8 mouse cellular contexts compared by ENCODE assay signal in genomic region chr2:108827106-108827838, GRCm38 (mm10).
DNase-seq lines count a peak whose midpoint lies in the region; ATAC-seq and TF ChIP-seq lines count a peak whose summit lies in the region.

No protein-coding gene starts in this region.

- no peaks in the 10 kb centered on the region for H3K36me3 ChIP-seq in intestine, embryonic 14.5 days (ENCODE audit: control insufficient read depth, insufficient read depth, low read length)
- H3K36me3 ChIP-seq in intestine, postnatal 0 days (ENCODE audit: control insufficient read depth, insufficient read depth): no peaks in the 10 kb centered on the region
- no peaks in the 10 kb centered on the region for H3K36me3 ChIP-seq in forebrain, embryonic 14.5 days (ENCODE audit: control insufficient read depth, insufficient read depth, low read length)
- H3K36me3 ChIP-seq in limb, embryonic 14.5 days (ENCODE audit: control insufficient read depth, insufficient read depth, low read length): no peaks in the 10 kb centered on the region

- H3K27me3 ChIP-seq in intestine, embryonic 14.5 days (replicated peaks; ENCODE audit: control insufficient read depth, insufficient read depth, low read length): no peaks in the 10 kb centered on the region
- H3K27me3 ChIP-seq in intestine, postnatal 0 days (replicated peaks; ENCODE audit: control insufficient read depth, insufficient read depth, low read length): no peaks in the 10 kb centered on the region
- no peaks in the 10 kb centered on the region for H3K27me3 ChIP-seq in forebrain, embryonic 14.5 days (replicated peaks; ENCODE audit: control insufficient read depth, insufficient read depth, low read length)
- H3K27me3 ChIP-seq in limb, embryonic 14.5 days (ENCODE audit: control insufficient read depth, insufficient read depth, low read length): no peaks in the 10 kb centered on the region

- 5% methylated on average over 12 of the region's 12 CpGs for WGBS in intestine, embryonic 14.5 days
- WGBS in intestine, postnatal 0 days: 14% methylated on average over 12 of the region's 12 CpGs
- WGBS in forebrain, embryonic 14.5 days: 6% methylated on average over 12 of the region's 12 CpGs
- WGBS in limb, embryonic 14.5 days: 7% methylated on average over 12 of the region's 12 CpGs

- peak overlapping the region; percentile 70 for H3K27ac ChIP-seq in intestine, embryonic 14.5 days (ENCODE audit: low read depth)
- H3K27ac ChIP-seq in intestine, postnatal 0 days (ENCODE audit: low read depth, low read length): no peak overlapping the region
- no peak overlapping the region for H3K27ac ChIP-seq in forebrain, embryonic 14.5 days (ENCODE audit: low read depth, low read length)
- H3K27ac ChIP-seq in limb, embryonic 14.5 days (replicated peaks; ENCODE audit: low read depth, low read length): no peak overlapping the region

- H3K4me2 ChIP-seq in intestine, embryonic 14.5 days (ENCODE audit: low read length): peak overlapping the region; percentile 22; the same call in 1 of the 2 replicates
- no peak overlapping the region for H3K4me2 ChIP-seq in intestine, postnatal 0 days (replicated peaks; ENCODE audit: low read depth)
- H3K4me2 ChIP-seq in forebrain, embryonic 14.5 days (ENCODE audit: low read length): peak overlapping the region; percentile 15; the same call in 1 of the 2 replicates
- no peak overlapping the region for H3K4me2 ChIP-seq in limb, embryonic 14.5 days (replicated peaks; ENCODE audit: low read depth, low read length, severe bottlenecking)

- H3K4me1 ChIP-seq in intestine, embryonic 14.5 days (replicated peaks; ENCODE audit: control insufficient read depth, insufficient read depth, low read length): peaks cover 9% of the 10 kb centered on the region
- H3K4me1 ChIP-seq in intestine, postnatal 0 days (replicated peaks; ENCODE audit: control insufficient read depth, insufficient read depth, low read length): no peaks in the 10 kb centered on the region
- H3K4me1 ChIP-seq in forebrain, embryonic 14.5 days (ENCODE audit: control insufficient read depth, insufficient read depth, low read length): no peaks in the 10 kb centered on the region
- H3K4me1 ChIP-seq in limb, embryonic 14.5 days (ENCODE audit: control insufficient read depth, insufficient read depth, low read length): peaks cover 5% of the 10 kb centered on the region; the same call in 1 of the 2 replicates

- no peak for TF ChIP-seq POLR2A in limb, embryonic 14.5 days (IDR thresholded peaks at IDR 0.05; ENCODE audit: borderline replicate concordance, extremely low read depth, insufficient read depth, insufficient read length)

- DNase-seq in intestine, embryonic 14.5 days (ENCODE audit: low spot score): peak; percentile 58
- DNase-seq in adipocyte (ENCODE audit: low spot score): peak; percentile 13
- DNase-seq in forebrain, embryonic 14.5 days (ENCODE audit: low spot score): peak; percentile 57
- DNase-seq in limb, embryonic 14.5 days (ENCODE audit: low spot score): peak; percentile 45
- no peak for DNase-seq in ovary, postnatal 36 days (ENCODE audit: low spot score)
- no peak for DNase-seq in left cerebral cortex, adult 11 months (ENCODE audit: low spot score)
- DNase-seq in MN1 (ENCODE audit: low spot score): no peak

- H3K9ac ChIP-seq in intestine, embryonic 14.5 days (ENCODE audit: low read length): no peak overlapping the region
- H3K9ac ChIP-seq in intestine, postnatal 0 days (ENCODE audit: low read depth, low read length): no peak overlapping the region
- H3K9ac ChIP-seq in forebrain, embryonic 14.5 days (ENCODE audit: low read length): no peak overlapping the region
- H3K9ac ChIP-seq in limb, embryonic 14.5 days (ENCODE audit: low read depth, low read length, severe bottlenecking): no peak overlapping the region

- no peak overlapping the region for H3K4me3 ChIP-seq in intestine, embryonic 14.5 days (ENCODE audit: low read depth, low read length)
- H3K4me3 ChIP-seq in intestine, postnatal 0 days (ENCODE audit: low read depth, low read length): no peak overlapping the region
- no peak overlapping the region for H3K4me3 ChIP-seq in forebrain, embryonic 14.5 days (ENCODE audit: low read depth, low read length)
- H3K4me3 ChIP-seq in limb, embryonic 14.5 days (replicated peaks; ENCODE audit: low read length): no peak overlapping the region

- no peak for TF ChIP-seq CTCF in intestine, postnatal 0 days (IDR thresholded peaks at IDR 0.05; ENCODE audit: low read depth)

- H3K9me3 ChIP-seq in intestine, embryonic 14.5 days (ENCODE audit: control insufficient read depth, low read length): no peaks in the 10 kb centered on the region
- H3K9me3 ChIP-seq in intestine, postnatal 0 days (ENCODE audit: control insufficient read depth): no peaks in the 10 kb centered on the region
- H3K9me3 ChIP-seq in forebrain, embryonic 14.5 days (replicated peaks; ENCODE audit: control insufficient read depth, low read length): no peaks in the 10 kb centered on the region
- no peaks in the 10 kb centered on the region for H3K9me3 ChIP-seq in limb, embryonic 14.5 days (ENCODE audit: control insufficient read depth, low read length)

- ATAC-seq in intestine, embryonic 14.5 days (replicated peaks; ENCODE audit: low FRiP score, low TSS enrichment, low read depth): peak; percentile 62; the same call in 1 of the 2 replicates
- no peak for ATAC-seq in intestine, postnatal 0 days
- ATAC-seq in forebrain, embryonic 14.5 days: peak; percentile 90
- peak; percentile 83 for ATAC-seq in limb, embryonic 14.5 days (ENCODE audit: low FRiP score, low read depth)

Comparison
In these comparisons a context has a peak if more than half of its experiments do, and no peak if none do; other contexts are left out.
1. H3K4me2 ChIP-seq: peak in intestine, embryonic 14.5 days (single experiment) and forebrain, embryonic 14.5 days (single experiment); none in intestine, postnatal 0 days (single experiment) and limb, embryonic 14.5 days (single experiment).
2. DNase-seq: peak in intestine, embryonic 14.5 days (single experiment), adipocyte (single experiment), forebrain, embryonic 14.5 days (single experiment) and limb, embryonic 14.5 days (single experiment); none in ovary, postnatal 36 days (single experiment), left cerebral cortex, adult 11 months (single experiment) and MN1 (single experiment).